Mouse (Mus musculus) limb, embryonic 12.5 days (tissue): ENCODE results near the gene Sgo1. TPM values are rescaled to one million over a fixed set of nuclear protein-coding genes. Genes with fewer than 3 reads are reported as not detected.

ENCODE experiments used
- ATAC-seq: fragments of 200-750 bp; cut with Nextera tagmentation; 2 replicates; pipeline ENCODE4 v1.8.0; 2017; ENCODE audit warnings: low read depth, moderate TSS enrichment; ENCODE audit not compliant: insufficient number of reproducible peaks, insufficient read depth, low FRiP score, low TSS enrichment
- H3K27ac ChIP-seq: fragments of 300-500 bp; sonication (generic); 2 replicates; pipeline ENCODE4 v1.5.1; 2016; ENCODE audit warnings: mild to moderate bottlenecking, moderate library complexity
- H3K27me3 ChIP-seq: fragments of 300-500 bp; sonication (generic); 2 replicates; pipeline ENCODE4 v1.6.1; 2016; ENCODE audit warnings: mild to moderate bottlenecking, moderate library complexity
- H3K36me3 ChIP-seq: fragments of 300-500 bp; sonication (generic); 2 replicates; pipeline ENCODE4 v1.6.1; 2016; ENCODE audit warnings: mild to moderate bottlenecking, moderate library complexity
- H3K4me1 ChIP-seq: fragments of 300-500 bp; sonication (generic); replicated peaks from 2 replicates; pipeline ENCODE4 v1.6.1; 2016
- H3K4me2 ChIP-seq: fragments of 300-500 bp; sonication (generic); 2 replicates; pipeline ENCODE4 v1.6.1; 2016; ENCODE audit warnings: mild to moderate bottlenecking, moderate library complexity
- H3K4me3 ChIP-seq: fragments of 300-500 bp; sonication (generic); replicated peaks from 2 replicates; pipeline ENCODE4 v1.5.1; 2016; ENCODE audit warnings: mild to moderate bottlenecking
- H3K9ac ChIP-seq: fragments of 300-500 bp; sonication (generic); replicated peaks from 2 replicates; pipeline ENCODE4 v1.6.1; 2016; ENCODE audit warnings: mild to moderate bottlenecking, moderate library complexity
- H3K9me3 ChIP-seq: fragments of 300-500 bp; sonication (generic); 2 replicates; pipeline ENCODE4 v1.6.1; 2016; ENCODE audit warnings: mild to moderate bottlenecking, moderate library complexity
- WGBS: fragments of 180-500 bp; shearing (Covaris S2); methylation state at CpG from one replicate; pipeline ENCODE4 v1.1.7; 2016; 5-methylcytosine and 5-hydroxymethylcytosine counted together
- polyA plus RNA-seq: library from polyadenylated mRNA; unstranded; fragments of >200 nt; fragmentation: Nextera tagmentation; extraction: Ambion mirVana; gene quantifications from 2 replicates; pipeline ENCODE4 v1.2.1, GENCODE M21; 2016

The Sgo1 gene
- polyA plus RNA-seq, 1 experiment from 2014 or later, result 43.2 TPM

DNA sequence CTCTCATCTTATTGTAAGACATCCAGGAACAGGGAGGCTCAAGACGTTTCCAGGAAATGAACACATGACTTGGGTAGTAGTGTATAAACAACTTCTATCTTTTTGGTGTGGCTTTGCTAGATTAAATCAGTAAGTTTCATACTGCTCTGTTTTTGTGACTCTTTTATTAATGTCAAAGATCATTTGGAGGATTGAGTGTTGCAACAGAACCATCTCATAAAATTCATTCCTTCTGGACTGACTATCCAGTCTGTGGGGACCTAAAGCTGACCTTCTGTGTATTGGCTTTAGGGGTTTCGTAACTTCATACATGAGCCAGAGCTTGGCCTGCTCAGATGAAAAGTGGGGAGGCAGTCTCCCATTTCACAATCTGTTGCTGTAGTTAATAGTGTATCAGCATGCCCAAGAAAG is 38.9 kb downstream of the Sgo1 start:
- ATAC-seq, result no peak
- 86% methylated on average over 2 of the region's 2 CpGs for WGBS
- H3K4me1 ChIP-seq, result no peaks in the 10 kb centered on the region
- peaks cover 22% of the 10 kb centered on the region for H3K36me3 ChIP-seq
- no peak overlapping the region for H3K4me3 ChIP-seq
- H3K9me3 ChIP-seq, result no peaks in the 10 kb centered on the region
- no peaks in the 10 kb centered on the region for H3K27me3 ChIP-seq
- no peak overlapping the region for H3K9ac ChIP-seq
- no peak overlapping the region for H3K4me2 ChIP-seq
- no peak overlapping the region for H3K27ac ChIP-seq

DNA sequence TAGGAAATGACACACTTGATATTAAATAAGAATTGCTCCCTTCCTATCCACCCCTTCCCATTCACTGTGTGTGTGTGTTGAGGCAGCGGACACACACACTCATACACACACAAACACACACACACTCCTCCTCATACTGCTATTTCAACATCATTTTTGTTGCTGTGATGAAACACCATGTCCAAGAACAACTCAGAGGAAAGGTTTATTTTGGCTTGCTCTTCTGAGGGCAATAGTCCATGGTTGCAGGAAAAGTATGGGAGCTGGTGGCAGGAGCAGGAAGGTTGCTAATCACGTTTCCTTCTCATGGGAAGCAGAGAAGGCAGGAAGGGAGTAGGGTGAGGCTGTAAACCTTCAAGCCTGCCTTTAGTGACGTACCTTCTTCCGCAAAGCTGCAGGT is 45.8 kb downstream of the Sgo1 start:
- Histone ChIP-seq H3K4me3 (no peak overlapping the region), H3K27me3 (no peaks in the 10 kb centered on the region), H3K9me3 (no peaks in the 10 kb centered on the region), H3K4me2 (no peak overlapping the region), H3K27ac (no peak overlapping the region), H3K9ac (no peak overlapping the region), H3K36me3 (peaks cover 41% of the 10 kb centered on the region), H3K4me1 (no peaks in the 10 kb centered on the region)
- WGBS, result 83% methylated on average over 4 of the region's 4 CpGs
- ATAC-seq, result no peak

DNA sequence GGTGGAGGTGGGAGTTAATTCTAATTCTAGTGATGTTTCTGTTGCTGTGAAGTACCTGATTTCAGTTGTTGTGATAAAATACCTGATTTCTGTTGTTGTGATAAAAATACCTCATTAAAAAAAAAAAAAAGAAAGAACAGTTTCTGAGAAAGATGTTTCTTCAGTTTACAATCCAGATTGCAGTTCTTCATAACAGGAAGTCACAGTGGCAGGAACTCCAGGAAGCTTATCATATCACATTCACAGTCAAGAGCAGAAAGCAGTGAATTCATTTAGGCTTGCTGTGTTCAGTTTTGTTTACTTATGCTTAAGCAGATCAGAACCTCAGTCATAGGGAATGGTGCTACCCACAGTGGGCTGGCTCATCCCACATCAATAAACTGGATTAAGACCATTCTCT is 57.8 kb downstream of the Sgo1 start:
- no peak overlapping the region for H3K4me2 ChIP-seq
- H3K27ac ChIP-seq, result no peak overlapping the region
- no peak overlapping the region for H3K9ac ChIP-seq
- H3K9me3 ChIP-seq, result no peaks in the 10 kb centered on the region
- H3K27me3 ChIP-seq, result no peaks in the 10 kb centered on the region
- H3K4me1 ChIP-seq, result no peaks in the 10 kb centered on the region
- no peak overlapping the region for H3K4me3 ChIP-seq
- ATAC-seq, result no peak
- peaks cover 17% of the 10 kb centered on the region; the same call in 1 of the 2 replicates for H3K36me3 ChIP-seq

DNA sequence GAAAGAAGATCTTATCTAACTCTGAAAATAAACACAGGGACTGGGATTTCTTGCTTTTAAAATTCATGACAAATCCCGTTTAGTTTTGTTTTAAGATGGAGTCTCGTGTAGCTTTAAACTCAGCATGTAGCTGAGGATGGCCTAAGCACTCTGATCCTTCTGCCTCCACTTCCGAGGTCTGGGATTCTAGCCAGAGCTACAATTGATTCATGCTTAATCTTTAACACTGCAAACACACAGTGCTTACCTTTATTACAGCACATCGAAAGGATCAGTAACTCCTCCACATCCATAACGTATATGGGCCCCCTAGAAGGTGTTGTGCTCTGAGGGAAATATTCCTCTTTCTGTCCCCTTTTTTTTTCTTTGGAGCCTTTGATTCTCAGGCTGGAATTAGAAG is 61.0 kb downstream of the Sgo1 start:
- ATAC-seq, result no peak
- 86% methylated on average over 5 of the region's 5 CpGs for WGBS
- Histone ChIP-seq H3K9me3 (no peaks in the 10 kb centered on the region), H3K27me3 (no peaks in the 10 kb centered on the region), H3K9ac (no peak overlapping the region), H3K4me3 (no peak overlapping the region), H3K4me1 (no peaks in the 10 kb centered on the region), H3K36me3 (peaks cover 14% of the 10 kb centered on the region; the same call in 1 of the 2 replicates), H3K4me2 (no peak overlapping the region), H3K27ac (no peak overlapping the region)

DNA sequence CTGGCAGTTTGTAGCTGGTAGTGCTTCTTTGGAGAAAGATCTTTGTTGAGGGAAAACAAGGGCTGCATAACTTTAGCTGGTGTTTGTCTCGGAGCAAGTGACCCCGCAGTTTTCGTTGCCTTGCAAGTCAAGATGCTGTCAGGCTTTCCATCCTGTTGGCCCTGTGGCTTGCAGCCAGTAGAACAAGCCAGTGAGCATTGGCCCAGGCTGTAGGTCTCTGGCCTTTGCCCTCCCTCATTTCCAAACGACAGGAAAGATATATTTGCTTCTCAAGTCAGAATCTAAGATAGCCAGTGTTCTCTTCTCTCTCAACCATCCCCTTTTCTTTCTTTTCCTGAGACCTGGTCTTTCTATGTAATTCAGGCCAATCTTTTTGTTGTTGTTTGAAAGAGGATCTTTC is 61.6 kb downstream of the Sgo1 start:
- no peaks in the 10 kb centered on the region for H3K9me3 ChIP-seq
- ATAC-seq, result no peak
- H3K27ac ChIP-seq, result no peak overlapping the region
- no peak overlapping the region for H3K4me3 ChIP-seq
- H3K4me1 ChIP-seq, result no peaks in the 10 kb centered on the region
- H3K4me2 ChIP-seq, result no peak overlapping the region
- 79% methylated on average over 4 of the region's 4 CpGs for WGBS
- peaks cover 10% of the 10 kb centered on the region; the same call in 1 of the 2 replicates for H3K36me3 ChIP-seq
- H3K9ac ChIP-seq, result no peak overlapping the region
- no peaks in the 10 kb centered on the region for H3K27me3 ChIP-seq

DNA sequence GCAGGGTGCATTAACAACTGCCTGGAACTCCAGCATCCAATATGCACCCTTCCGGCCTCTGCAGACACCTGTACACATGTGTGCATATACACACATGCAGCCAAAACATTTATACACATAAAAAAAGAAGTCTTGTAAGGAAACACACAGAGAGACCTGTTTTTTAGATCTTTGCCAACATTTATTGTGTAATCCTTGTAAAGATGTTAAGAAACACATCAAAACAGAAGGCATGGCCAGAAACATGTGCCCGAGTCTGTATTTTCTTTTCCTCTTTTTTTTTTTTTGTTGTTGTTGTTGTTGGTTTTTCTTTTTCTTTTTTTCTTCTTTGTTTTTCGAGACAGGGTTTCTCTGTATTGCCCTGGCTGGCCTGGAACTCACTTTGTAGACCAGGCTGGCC is 63.0 kb downstream of the Sgo1 start:
- Histone ChIP-seq H3K36me3 (peaks cover 9% of the 10 kb centered on the region; the same call in 1 of the 2 replicates), H3K4me3 (no peak overlapping the region), H3K9ac (no peak overlapping the region), H3K9me3 (no peaks in the 10 kb centered on the region), H3K4me2 (no peak overlapping the region), H3K27ac (no peak overlapping the region), H3K27me3 (no peaks in the 10 kb centered on the region), H3K4me1 (no peaks in the 10 kb centered on the region)
- WGBS, result 76% methylated on average over 3 of the region's 3 CpGs
- no peak for ATAC-seq

Other genes starting within 250 kb of the Sgo1 start
- 0.26 and 0.28 TPM in 2 replicates for gene Efhb, start 226.0 kb downstream of the Sgo1 start, polyA plus RNA-seq
- 84.8 and 88.4 TPM in 2 replicates for gene Rab5a, start 210.1 kb downstream of the Sgo1 start, polyA plus RNA-seq
- 0.26 and 0.33 TPM in 2 replicates for gene Pp2d1, start 149.9 kb downstream of the Sgo1 start, polyA plus RNA-seq
- gene Kat2b, start 122.5 kb downstream of the Sgo1 start, polyA plus RNA-seq, result 2.3 and 2.7 TPM in 2 replicates
- gene Sult1c2, start 157.0 kb upstream of the Sgo1 start, polyA plus RNA-seq, result not detected in 2 replicates